Mouse (Mus musculus) C2C12 (cell line): Measurements from ENCODE around the gene D1Ertd622e.

ENCODE experiments used
- CEBPB ChIP-seq: IDR thresholded peaks from one replicate; pipeline ENCODE4 v1.6.1; 2011; ENCODE audit warnings: low read depth, mild to moderate bottlenecking, control low read depth, moderate library complexity
- CTCF ChIP-seq: IDR thresholded peaks from one replicate; pipeline ENCODE4 v1.5.1; 2011; ENCODE audit not compliant: control insufficient read depth, insufficient read depth, insufficient read length
- MYOG ChIP-seq: IDR thresholded peaks from one replicate; pipeline ENCODE4 v1.6.1; 2011; ENCODE audit not compliant: control insufficient read depth, insufficient read length; ENCODE audit errors: extremely low read depth

DNA sequence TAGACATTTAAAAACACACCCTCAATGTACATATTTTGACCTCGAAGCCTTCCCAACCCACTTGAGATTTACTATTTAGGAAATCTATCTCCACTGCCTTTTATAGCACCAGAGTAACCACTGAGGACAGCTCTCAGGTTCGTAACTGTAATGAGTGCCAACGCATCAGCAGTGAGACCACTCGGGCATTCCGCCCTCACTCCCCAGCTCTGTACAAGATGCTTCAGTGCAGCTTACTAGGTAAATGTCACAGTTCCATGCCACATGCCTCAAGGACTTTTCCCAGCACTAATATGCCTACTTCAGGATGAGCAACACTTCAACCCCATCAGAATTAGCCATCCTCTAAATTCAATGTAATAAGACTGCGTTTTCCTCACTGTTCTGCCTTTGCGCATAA, 33.0 kb downstream of the D1Ertd622e start:
- TF ChIP-seq CEBPB (no peak), CTCF (no peak), MYOG (no peak)
